Mouse (Mus musculus): ENCODE measurements around the gene G6pc2.

G6pc2 gene

DNA sequence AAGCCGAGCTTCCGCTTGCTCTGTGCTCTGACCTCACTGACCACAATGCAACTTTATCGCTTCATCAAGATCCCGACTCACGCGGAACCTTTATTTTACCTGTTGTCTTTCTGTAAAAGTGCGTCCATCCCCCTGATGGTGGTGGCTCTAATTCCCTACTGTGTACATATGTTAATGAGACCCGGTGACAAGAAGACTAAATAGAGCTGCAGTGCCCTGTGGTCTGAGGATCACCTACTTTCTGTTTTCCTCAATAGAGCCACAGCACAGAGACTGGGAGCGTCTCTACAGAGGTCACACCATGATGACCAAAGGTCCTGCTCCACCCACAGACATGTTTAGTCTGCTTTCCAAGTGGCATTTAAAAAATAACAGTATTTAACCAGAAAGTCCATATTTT, 16.0 kb downstream of the G6pc2 start:
- H3K4me1 ChIP-seq (replicated peaks; ENCODE audit: low read depth, low read length): peaks cover 26% of the 10 kb centered on the region
- no peaks in the 10 kb centered on the region for H3K36me3 ChIP-seq (ENCODE audit: insufficient read depth, low read length)
- no peaks in the 10 kb centered on the region for H3K27me3 ChIP-seq (ENCODE audit: insufficient read depth, low read length)
- H3K4me3 ChIP-seq (replicated peaks; ENCODE audit: low read length): no peak overlapping the region
- peaks cover 10% of the 10 kb centered on the region for H3K9me3 ChIP-seq (ENCODE audit: low read length)
- no peak for TF ChIP-seq CTCF (conservative IDR thresholded peaks at IDR 0.05; ENCODE audit: low read length)
- TF ChIP-seq POU5F1 (IDR thresholded peaks at IDR 0.05; ENCODE audit: borderline replicate concordance, low read length): no peak
- TF ChIP-seq NANOG (IDR thresholded peaks at IDR 0.05; ENCODE audit: borderline replicate concordance, low read length): no peak

DNA sequence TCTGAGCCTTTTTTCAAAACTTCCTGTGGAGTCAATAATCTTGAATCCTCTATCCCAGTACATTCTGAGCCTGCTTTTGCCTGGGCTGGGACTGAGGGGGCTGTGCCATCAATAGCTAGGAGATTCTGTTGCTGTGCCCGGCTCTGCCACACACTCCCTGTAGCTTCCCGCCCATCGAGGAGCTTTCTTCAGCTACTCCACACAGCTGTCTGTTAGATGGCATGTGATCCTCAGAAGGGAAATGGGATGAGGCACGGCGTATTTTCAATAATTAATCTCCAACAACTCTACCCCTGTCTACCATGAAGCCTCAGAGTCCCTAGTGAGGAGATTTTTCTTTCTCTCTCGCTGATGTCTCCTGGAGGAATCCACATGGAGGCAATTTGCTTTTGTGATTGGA, 17.8 kb downstream of the G6pc2 start:
- TF ChIP-seq NANOG (IDR thresholded peaks at IDR 0.05; ENCODE audit: borderline replicate concordance, low read length): no peak
- TF ChIP-seq CTCF (conservative IDR thresholded peaks at IDR 0.05; ENCODE audit: low read length): no peak
- TF ChIP-seq POU5F1 (IDR thresholded peaks at IDR 0.05; ENCODE audit: borderline replicate concordance, low read length): no peak
- Histone ChIP-seq H3K4me1 (replicated peaks; ENCODE audit: low read depth, low read length) (peaks cover 15% of the 10 kb centered on the region), H3K4me3 (replicated peaks; ENCODE audit: low read length) (no peak overlapping the region), H3K36me3 (ENCODE audit: insufficient read depth, low read length) (no peaks in the 10 kb centered on the region), H3K9me3 (ENCODE audit: low read length) (peaks cover 10% of the 10 kb centered on the region), H3K27me3 (ENCODE audit: insufficient read depth, low read length) (no peaks in the 10 kb centered on the region)

DNA sequence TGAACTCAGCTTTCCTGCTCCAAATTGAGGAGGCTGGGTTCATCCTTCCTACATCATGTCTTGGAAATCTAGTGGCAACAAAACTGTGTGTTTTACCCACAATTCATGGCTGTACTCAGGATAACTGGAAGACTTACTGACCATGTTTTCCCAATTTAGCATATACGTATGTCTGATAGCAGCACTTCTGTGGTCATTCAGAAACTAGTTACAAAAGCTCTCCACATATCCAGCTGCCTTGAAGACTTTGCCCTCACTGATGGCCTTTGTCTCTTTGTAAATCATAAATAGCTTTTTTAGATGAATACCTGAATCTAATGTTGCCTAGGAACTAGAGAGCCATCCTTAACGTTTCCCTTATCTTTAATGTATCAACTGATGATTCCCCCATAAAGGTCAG, 19.3 kb downstream of the G6pc2 start:
- no peak overlapping the region for H3K4me3 ChIP-seq (replicated peaks; ENCODE audit: low read length)
- TF ChIP-seq POU5F1 (IDR thresholded peaks at IDR 0.05; ENCODE audit: borderline replicate concordance, low read length): no peak
- TF ChIP-seq CTCF (conservative IDR thresholded peaks at IDR 0.05; ENCODE audit: low read length): no peak
- TF ChIP-seq NANOG (IDR thresholded peaks at IDR 0.05; ENCODE audit: borderline replicate concordance, low read length): no peak
- no peaks in the 10 kb centered on the region for H3K36me3 ChIP-seq (ENCODE audit: insufficient read depth, low read length)
- H3K4me1 ChIP-seq (replicated peaks; ENCODE audit: low read depth, low read length): peaks cover 15% of the 10 kb centered on the region
- no peaks in the 10 kb centered on the region for H3K27me3 ChIP-seq (ENCODE audit: insufficient read depth, low read length)
- peaks cover 8% of the 10 kb centered on the region for H3K9me3 ChIP-seq (ENCODE audit: low read length)

DNA sequence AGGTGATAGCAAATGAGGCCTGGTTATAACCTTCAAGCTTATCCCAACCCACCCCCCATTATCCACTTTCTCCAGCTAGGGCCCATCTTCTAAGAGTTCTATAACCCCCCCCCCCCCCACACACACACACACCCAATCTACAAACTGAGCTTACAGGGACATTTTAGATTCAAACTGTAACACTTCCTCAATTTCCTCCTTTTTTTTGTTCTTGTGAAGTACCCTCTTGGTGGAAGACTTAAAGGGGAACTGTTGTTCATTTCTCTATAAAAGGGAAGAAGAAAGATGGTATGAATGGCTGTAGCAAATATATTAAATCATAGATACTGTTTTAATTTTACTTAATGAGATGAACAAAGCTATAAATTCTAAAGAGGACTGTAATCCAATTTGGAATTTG, 21.2 kb downstream of the G6pc2 start:
- no peak for TF ChIP-seq POU5F1 (IDR thresholded peaks at IDR 0.05; ENCODE audit: borderline replicate concordance, low read length)
- TF ChIP-seq CTCF (conservative IDR thresholded peaks at IDR 0.05; ENCODE audit: low read length): no peak
- no peak for TF ChIP-seq NANOG (IDR thresholded peaks at IDR 0.05; ENCODE audit: borderline replicate concordance, low read length)
- Histone ChIP-seq H3K27me3 (ENCODE audit: insufficient read depth, low read length) (no peaks in the 10 kb centered on the region), H3K4me3 (replicated peaks; ENCODE audit: low read length) (no peak overlapping the region), H3K9me3 (ENCODE audit: low read length) (no peaks in the 10 kb centered on the region), H3K36me3 (ENCODE audit: insufficient read depth, low read length) (no peaks in the 10 kb centered on the region), H3K4me1 (replicated peaks; ENCODE audit: low read depth, low read length) (peaks cover 15% of the 10 kb centered on the region)

DNA sequence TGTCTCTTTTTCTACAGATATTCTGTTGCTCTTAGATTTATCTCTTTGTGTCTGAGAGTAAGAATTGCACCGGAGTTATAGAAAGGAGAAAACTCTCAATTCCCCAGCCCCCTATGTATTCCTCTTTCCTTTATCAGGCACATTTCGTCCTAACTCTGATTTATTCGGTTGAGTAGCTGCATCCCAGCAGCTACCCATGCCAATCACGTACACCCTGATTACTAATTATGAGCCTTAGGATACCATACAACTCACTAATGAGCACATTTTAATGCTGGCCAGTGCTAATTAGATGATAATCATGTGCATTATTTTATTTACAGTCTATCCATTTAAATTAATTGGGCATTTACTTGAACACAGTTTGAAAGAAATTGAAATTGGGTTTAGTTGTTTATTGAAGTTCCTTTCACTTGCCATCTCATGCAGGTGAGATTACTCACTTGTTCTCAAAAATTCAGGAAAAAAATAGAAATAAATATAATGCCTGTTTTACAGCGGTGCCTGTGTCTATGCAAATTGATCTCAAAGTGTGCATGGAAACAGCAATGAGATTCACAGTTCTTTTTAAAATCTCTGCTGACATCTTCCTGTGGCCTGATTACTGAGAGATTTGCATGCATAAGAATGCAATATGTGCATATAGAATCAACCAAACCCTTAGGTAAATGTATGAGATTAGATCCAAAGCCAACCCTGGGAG, 24.3 kb downstream of the G6pc2 start:
- TF ChIP-seq NANOG (IDR thresholded peaks at IDR 0.05; ENCODE audit: borderline replicate concordance, low read length) (no peak), CTCF (conservative IDR thresholded peaks at IDR 0.05; ENCODE audit: low read length) (no peak), POU5F1 (IDR thresholded peaks at IDR 0.05; ENCODE audit: borderline replicate concordance, low read length) (no peak)
- H3K4me1 ChIP-seq (replicated peaks; ENCODE audit: low read depth, low read length): peaks cover 10% of the 10 kb centered on the region
- H3K36me3 ChIP-seq (ENCODE audit: insufficient read depth, low read length): no peaks in the 10 kb centered on the region
- H3K27me3 ChIP-seq (ENCODE audit: insufficient read depth, low read length): no peaks in the 10 kb centered on the region
- H3K4me3 ChIP-seq (replicated peaks; ENCODE audit: low read length): no peak overlapping the region
- no peaks in the 10 kb centered on the region for H3K9me3 ChIP-seq (ENCODE audit: low read length)

DNA sequence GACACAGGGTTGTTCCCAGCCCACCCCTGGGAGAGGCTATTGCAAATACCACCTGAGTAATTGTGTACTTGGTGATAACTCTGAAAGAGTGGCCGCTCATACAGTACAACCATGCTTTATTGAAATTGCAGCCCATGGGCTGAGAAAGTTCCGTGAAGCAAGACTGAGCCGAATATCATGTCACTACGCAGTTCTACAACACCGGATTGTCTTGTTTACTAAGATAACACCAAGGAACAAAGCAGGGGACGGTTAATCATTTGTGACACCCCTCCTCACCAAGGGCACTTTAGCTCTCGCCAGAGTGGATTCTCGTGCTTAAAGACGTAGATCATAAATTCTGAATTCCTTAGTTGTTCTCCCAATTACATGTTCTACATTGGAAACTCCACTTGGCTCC, 28.4 kb downstream of the G6pc2 start:
- H3K36me3 ChIP-seq (ENCODE audit: insufficient read depth, low read length): no peaks in the 10 kb centered on the region
- H3K4me3 ChIP-seq (replicated peaks; ENCODE audit: low read length): no peak overlapping the region
- TF ChIP-seq POU5F1 (IDR thresholded peaks at IDR 0.05; ENCODE audit: borderline replicate concordance, low read length) (no peak), CTCF (conservative IDR thresholded peaks at IDR 0.05; ENCODE audit: low read length) (no peak), NANOG (IDR thresholded peaks at IDR 0.05; ENCODE audit: borderline replicate concordance, low read length) (no peak)
- no peaks in the 10 kb centered on the region for H3K9me3 ChIP-seq (ENCODE audit: low read length)
- no peaks in the 10 kb centered on the region for H3K27me3 ChIP-seq (ENCODE audit: insufficient read depth, low read length)
- no peaks in the 10 kb centered on the region for H3K4me1 ChIP-seq (replicated peaks; ENCODE audit: low read depth, low read length)

DNA sequence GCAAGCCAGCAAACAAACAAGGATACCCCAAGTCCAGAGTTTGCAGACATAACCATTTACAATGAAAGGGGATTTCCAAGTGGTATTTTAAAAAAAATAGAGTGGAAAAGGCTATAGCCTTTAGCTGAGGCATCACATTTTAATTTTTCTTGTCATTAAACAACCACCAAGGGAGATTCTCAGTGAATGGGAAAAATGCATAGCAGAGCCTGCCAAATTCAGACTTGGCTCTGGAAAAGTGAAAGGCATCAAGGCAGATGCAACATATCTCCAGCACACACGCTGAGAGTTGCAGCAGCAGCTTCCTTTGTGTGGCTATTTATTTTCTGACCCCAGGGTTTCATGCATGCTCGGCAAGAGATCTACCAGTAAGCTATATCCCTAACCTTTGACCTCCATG, 34.1 kb downstream of the G6pc2 start:
- Histone ChIP-seq H3K4me1 (replicated peaks; ENCODE audit: low read depth, low read length) (no peaks in the 10 kb centered on the region), H3K4me3 (replicated peaks; ENCODE audit: low read length) (no peak overlapping the region), H3K36me3 (ENCODE audit: insufficient read depth, low read length) (no peaks in the 10 kb centered on the region), H3K9me3 (ENCODE audit: low read length) (no peaks in the 10 kb centered on the region), H3K27me3 (ENCODE audit: insufficient read depth, low read length) (no peaks in the 10 kb centered on the region)
- TF ChIP-seq NANOG (IDR thresholded peaks at IDR 0.05; ENCODE audit: borderline replicate concordance, low read length): no peak
- TF ChIP-seq POU5F1 (IDR thresholded peaks at IDR 0.05; ENCODE audit: borderline replicate concordance, low read length): no peak
- TF ChIP-seq CTCF (conservative IDR thresholded peaks at IDR 0.05; ENCODE audit: low read length): no peak

DNA sequence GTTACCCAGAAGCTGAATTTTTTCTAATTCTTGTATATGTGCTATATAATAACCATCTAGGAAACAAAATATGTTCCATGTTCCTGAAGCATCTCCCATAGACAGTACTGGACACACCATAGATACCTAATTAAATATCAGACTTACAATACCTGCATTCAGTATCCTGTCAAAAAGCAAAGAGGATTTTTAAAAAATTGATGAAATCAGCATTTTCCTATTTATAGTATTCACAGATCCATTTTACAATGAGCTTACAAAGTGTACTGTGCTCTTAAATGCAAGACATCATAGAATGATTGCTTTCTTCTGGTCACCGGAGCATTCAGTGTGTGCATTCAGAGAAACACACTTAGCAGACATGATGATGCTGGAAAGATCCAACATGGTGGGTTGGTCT, 36.2 kb downstream of the G6pc2 start:
- Histone ChIP-seq H3K9me3 (ENCODE audit: low read length) (no peaks in the 10 kb centered on the region), H3K4me3 (replicated peaks; ENCODE audit: low read length) (no peak overlapping the region), H3K4me1 (replicated peaks; ENCODE audit: low read depth, low read length) (no peaks in the 10 kb centered on the region), H3K27me3 (ENCODE audit: insufficient read depth, low read length) (no peaks in the 10 kb centered on the region), H3K36me3 (ENCODE audit: insufficient read depth, low read length) (no peaks in the 10 kb centered on the region)
- TF ChIP-seq NANOG (IDR thresholded peaks at IDR 0.05; ENCODE audit: borderline replicate concordance, low read length) (no peak), POU5F1 (IDR thresholded peaks at IDR 0.05; ENCODE audit: borderline replicate concordance, low read length) (no peak), CTCF (conservative IDR thresholded peaks at IDR 0.05; ENCODE audit: low read length) (no peak)

DNA sequence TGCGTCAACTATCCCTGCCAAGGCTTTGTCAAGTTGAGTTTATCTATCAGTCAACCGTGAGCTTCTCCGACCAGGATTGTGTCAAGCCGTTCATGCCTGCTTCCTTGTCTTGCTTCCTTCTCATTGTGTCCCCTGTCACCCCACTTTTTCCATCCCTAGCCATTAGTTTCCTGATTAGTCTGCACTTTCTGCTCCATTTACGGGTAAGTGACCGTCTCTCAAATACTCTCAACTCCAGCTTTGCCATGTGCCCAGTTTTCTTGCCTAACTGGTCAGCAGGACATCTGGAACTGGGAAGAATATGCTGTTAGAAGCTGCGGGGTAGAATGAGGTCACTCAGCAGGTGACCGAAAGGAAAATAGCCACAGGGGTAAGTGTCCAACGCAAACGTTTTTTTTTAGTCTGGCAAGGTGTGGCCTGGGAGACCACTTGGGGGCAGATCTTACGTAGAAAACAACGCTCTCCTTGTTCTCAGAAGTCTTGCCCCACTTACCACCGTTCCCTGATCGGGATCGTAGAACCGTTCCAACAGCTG, 37.4 kb downstream of the G6pc2 start:
- Histone ChIP-seq H3K4me3 (replicated peaks; ENCODE audit: low read length) (no peak overlapping the region), H3K4me1 (replicated peaks; ENCODE audit: low read depth, low read length) (no peaks in the 10 kb centered on the region), H3K27me3 (ENCODE audit: insufficient read depth, low read length) (no peaks in the 10 kb centered on the region), H3K9me3 (ENCODE audit: low read length) (peaks cover 3% of the 10 kb centered on the region; the same call in 1 of the 2 replicates), H3K36me3 (ENCODE audit: insufficient read depth, low read length) (no peaks in the 10 kb centered on the region)
- TF ChIP-seq POU5F1 (IDR thresholded peaks at IDR 0.05; ENCODE audit: borderline replicate concordance, low read length) (no peak), CTCF (conservative IDR thresholded peaks at IDR 0.05; ENCODE audit: low read length) (no peak), NANOG (IDR thresholded peaks at IDR 0.05; ENCODE audit: borderline replicate concordance, low read length) (no peak)
